Mouse (Mus musculus) ES-Bruce4 (cell line): ENCODE measurements around the gene Srsf11.

ENCODE experiments used
- CTCF ChIP-seq: IDR thresholded peaks from one replicate; pipeline ENCODE4 v1.8.1; 2011; ENCODE audit warnings: low read depth, low read length
- POLR2A ChIP-seq: IDR thresholded peaks from one replicate; pipeline ENCODE4 v1.8.1; 2011; ENCODE audit warnings: low read length; ENCODE audit not compliant: insufficient read depth

DNA sequence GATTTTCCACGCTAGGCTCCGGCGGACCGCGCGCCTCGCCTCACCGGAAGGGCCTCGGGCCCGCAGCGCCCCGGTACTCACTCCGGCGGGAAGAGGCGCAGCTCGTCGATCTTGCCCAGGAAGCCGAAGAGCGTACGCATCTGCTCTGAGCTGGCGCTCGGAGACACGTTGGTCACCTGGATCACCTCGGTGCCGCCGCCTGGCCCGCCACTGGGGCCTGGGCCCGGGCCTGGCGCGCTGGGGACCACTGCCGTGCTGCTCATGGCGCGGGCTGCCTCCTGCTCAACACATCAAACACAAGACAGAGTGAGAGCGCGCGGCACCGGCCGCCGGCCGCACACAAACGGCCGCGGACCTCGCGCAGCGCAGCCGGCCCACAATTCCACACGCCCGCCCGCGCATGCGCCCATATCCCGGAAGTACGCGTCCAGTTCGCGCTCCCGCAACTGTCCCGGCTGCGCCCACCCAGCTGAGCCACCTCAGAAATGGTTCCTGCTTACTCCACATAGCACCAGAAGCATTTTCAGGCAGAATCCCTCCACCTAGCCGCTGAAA is 5.0 kb downstream of the Srsf11 start:
- peak; percentile 43 for TF ChIP-seq POLR2A
- no peak for TF ChIP-seq CTCF
